Mouse (Mus musculus) brain, embryonic 14.5 days (tissue): ENCODE results near the gene Mettl1.

Source experiments
- CTCF ChIP-seq: fragments of 200-500 bp; IDR thresholded peaks from 2 replicates; pipeline ENCODE4 v1.5.1; 2012; ENCODE audit warnings: inconsistent platforms, mild to moderate bottlenecking, moderate library complexity, borderline replicate concordance; ENCODE audit not compliant: insufficient read depth, insufficient read length; ENCODE audit errors: extremely low read depth
- POLR2A ChIP-seq: fragments of 200-500 bp; IDR thresholded peaks from 2 replicates; pipeline ENCODE4 v1.6.1; 2012; ENCODE audit warnings: mild to moderate bottlenecking, inconsistent platforms, borderline replicate concordance; ENCODE audit not compliant: poor library complexity, insufficient read depth, insufficient read length, severe bottlenecking; ENCODE audit errors: extremely low read depth

DNA sequence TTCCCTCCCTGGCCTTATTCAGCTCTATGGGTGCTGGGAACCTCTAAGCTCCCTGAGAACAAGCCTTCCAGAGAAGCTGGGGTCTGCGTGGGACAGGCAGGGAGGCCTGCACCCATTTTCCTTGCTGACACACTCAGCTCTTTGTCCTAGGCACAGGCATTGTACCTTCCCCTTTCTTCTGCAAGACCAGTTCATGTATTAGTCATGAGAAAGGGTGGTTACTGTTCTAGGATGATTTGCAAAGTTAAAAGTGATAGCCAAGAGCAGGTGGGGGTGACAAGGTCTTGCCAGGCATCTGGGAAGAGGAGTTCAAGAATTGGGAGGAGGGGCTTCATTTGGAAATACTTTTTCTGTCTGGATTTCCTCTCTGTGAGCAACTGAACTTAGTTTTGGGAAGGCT lies 39.2 kb upstream of the Mettl1 start:
- no peak for TF ChIP-seq CTCF
- TF ChIP-seq POLR2A: no peak
